Mouse (Mus musculus) liver, embryonic 13.5 days (tissue): ENCODE data around the gene Eid2b. TPM values are rescaled to one million over a fixed set of nuclear protein-coding genes. Genes with fewer than 3 reads are reported as not detected.

Experiments used
- ATAC-seq: fragments of 200-750 bp; cut with Nextera tagmentation; 2 replicates; pipeline ENCODE4 v1.8.0; 2017; ENCODE audit warnings: low read depth, mild to moderate bottlenecking, moderate number of reproducible peaks, moderate library complexity
- DNase-seq: peaks from one replicate; pipeline ENCODE4 v3.0.0; 2022
- H3K27ac ChIP-seq: fragments of 300-500 bp; sonication (generic); 2 replicates; pipeline ENCODE4 v1.5.1; 2015; ENCODE audit warnings: moderate library complexity, mild to moderate bottlenecking, inconsistent platforms
- H3K27me3 ChIP-seq: fragments of 300-500 bp; sonication (generic); 2 replicates; pipeline ENCODE4 v1.6.1; 2015; ENCODE audit warnings: mild to moderate bottlenecking, inconsistent platforms
- H3K36me3 ChIP-seq: fragments of 300-500 bp; sonication (generic); 2 replicates; pipeline ENCODE4 v1.6.1; 2015; ENCODE audit warnings: mild to moderate bottlenecking, inconsistent platforms
- H3K4me1 ChIP-seq: fragments of 300-500 bp; sonication (generic); replicated peaks from 2 replicates; pipeline ENCODE4 v1.6.1; 2015; ENCODE audit warnings: inconsistent platforms
- H3K4me2 ChIP-seq: fragments of 300-500 bp; sonication (generic); 2 replicates; pipeline ENCODE4 v1.6.1; 2015; ENCODE audit warnings: inconsistent platforms, mild to moderate bottlenecking, moderate library complexity
- H3K4me3 ChIP-seq: fragments of 300-500 bp; sonication (generic); replicated peaks from 2 replicates; pipeline ENCODE4 v1.5.1; 2015; ENCODE audit warnings: mild to moderate bottlenecking, inconsistent platforms
- H3K9ac ChIP-seq: fragments of 300-500 bp; sonication (generic); 2 replicates; pipeline ENCODE4 v1.6.1; 2015; ENCODE audit warnings: mild to moderate bottlenecking, inconsistent platforms
- H3K9me3 ChIP-seq: fragments of 300-500 bp; sonication (generic); replicated peaks from 2 replicates; pipeline ENCODE4 v1.6.1; 2016; ENCODE audit warnings: inconsistent platforms
- WGBS: fragments of 180-500 bp; shearing (Covaris S2); methylation state at CpG from one replicate; pipeline ENCODE4 v1.1.7; 2015; ENCODE audit not compliant: insufficient replicate concordance; 5-methylcytosine and 5-hydroxymethylcytosine counted together
- polyA plus RNA-seq: library from polyadenylated mRNA; unstranded; fragments of >200 nt; fragmentation: Nextera tagmentation; extraction: Ambion mirVana; gene quantifications from 2 replicates; pipeline ENCODE4 v1.2.1, GENCODE M21; 2015

Eid2b gene
- polyA plus RNA-seq, 1 experiment from 2014 or later: 2.5 TPM

DNA sequence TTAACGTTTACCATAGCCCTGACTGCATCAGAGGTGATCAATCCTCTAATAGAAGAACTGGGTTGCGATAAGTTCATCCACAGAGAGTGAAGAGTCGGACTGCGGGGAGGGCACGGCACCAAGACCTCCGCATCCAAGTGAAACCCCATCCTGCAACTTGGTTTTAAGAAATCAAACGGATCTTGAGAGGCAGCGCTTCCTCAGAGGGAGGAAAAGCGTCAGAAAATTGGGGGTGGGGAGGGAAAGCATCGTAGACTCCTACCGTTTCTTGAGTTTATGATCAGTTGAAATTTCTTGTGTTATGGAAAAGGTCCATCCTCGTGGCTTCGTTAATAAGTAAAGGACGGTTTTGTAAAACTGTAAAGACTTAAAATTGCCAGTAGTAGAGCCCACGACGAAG lies 9.0 kb upstream of the Eid2b start:
- peak overlapping the region; percentile 73 for H3K9ac ChIP-seq
- no peak overlapping the region for H3K27ac ChIP-seq
- peak overlapping the region; percentile 67 for H3K4me3 ChIP-seq
- no peaks in the 10 kb centered on the region for H3K9me3 ChIP-seq
- ATAC-seq (no peak), DNase-seq (no peak)
- peaks cover 9% of the 10 kb centered on the region for H3K4me1 ChIP-seq
- H3K4me2 ChIP-seq: peak overlapping the region; percentile 74
- WGBS: 25% methylated on average over 16 of the region's 16 CpGs
- H3K27me3 ChIP-seq: peaks cover 32% of the 10 kb centered on the region
- no peaks in the 10 kb centered on the region for H3K36me3 ChIP-seq

- WGBS: 76% methylated on average over 12 of the region's 12 CpGs
- no peak overlapping the region for H3K27ac ChIP-seq
- peaks cover 9% of the 10 kb centered on the region for H3K4me1 ChIP-seq
- no peak for ATAC-seq
- H3K9me3 ChIP-seq: no peaks in the 10 kb centered on the region
- peaks cover 32% of the 10 kb centered on the region for H3K27me3 ChIP-seq
- no peaks in the 10 kb centered on the region for H3K36me3 ChIP-seq
- no peak overlapping the region for H3K4me3 ChIP-seq
- no peak for DNase-seq
- H3K4me2 ChIP-seq: no peak overlapping the region
- no peak overlapping the region for H3K9ac ChIP-seq
These were observed 8.2 kb upstream of the Eid2b start for GRCm38 (mm10) chr7:28269355-28269754.

GRCm38 (mm10) chr7:28271761-28272160 lies 5.8 kb upstream of the Eid2b start:
- peaks cover 24% of the 10 kb centered on the region for H3K27me3 ChIP-seq
- H3K9ac ChIP-seq: no peak overlapping the region
- DNase-seq (no peak), ATAC-seq (no peak)
- no peak overlapping the region for H3K4me2 ChIP-seq
- no peak overlapping the region for H3K27ac ChIP-seq
- no peaks in the 10 kb centered on the region for H3K9me3 ChIP-seq
- no peaks in the 10 kb centered on the region for H3K36me3 ChIP-seq
- H3K4me3 ChIP-seq: no peak overlapping the region
- peaks cover 9% of the 10 kb centered on the region for H3K4me1 ChIP-seq
- WGBS: 58% methylated on average over 3 of the region's 3 CpGs

- no peaks in the 10 kb centered on the region for H3K27me3 ChIP-seq
- H3K4me2 ChIP-seq: no peak overlapping the region
- no peaks in the 10 kb centered on the region for H3K9me3 ChIP-seq
- no peak for ATAC-seq
- no peaks in the 10 kb centered on the region for H3K36me3 ChIP-seq
- DNase-seq: no peak
- H3K27ac ChIP-seq: no peak overlapping the region
- H3K4me1 ChIP-seq: peaks cover 9% of the 10 kb centered on the region
- 49% methylated on average over 8 of the region's 8 CpGs for WGBS
- H3K4me3 ChIP-seq: no peak overlapping the region
- no peak overlapping the region for H3K9ac ChIP-seq
These were observed 313 bp upstream of the Eid2b start for GRCm38 (mm10) chr7:28277237-28277614.

DNA sequence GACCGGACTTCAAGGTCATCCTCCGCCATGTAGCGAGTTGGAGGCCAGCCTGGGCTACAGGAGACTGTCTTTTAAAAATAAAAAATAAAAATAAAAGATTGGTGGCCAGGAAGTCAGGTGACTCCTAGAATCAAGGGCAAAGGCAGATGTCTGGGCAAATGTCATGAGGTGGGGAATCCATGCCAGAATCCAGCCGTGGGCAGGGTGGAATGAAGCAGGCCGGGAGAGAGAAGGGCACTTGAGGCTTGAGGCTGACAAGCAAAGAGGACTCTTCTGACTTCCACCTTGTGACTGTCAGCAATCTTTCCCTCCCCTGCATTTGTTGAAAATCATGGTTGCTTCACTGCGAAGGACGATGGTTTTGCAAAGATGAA lies 727 bp downstream of the Eid2b start:
- no peaks in the 10 kb centered on the region for H3K9me3 ChIP-seq
- WGBS: 93% methylated on average over 7 of the region's 7 CpGs
- H3K27ac ChIP-seq: no peak overlapping the region
- DNase-seq: no peak
- peak overlapping the region; percentile 86 for H3K9ac ChIP-seq
- no peaks in the 10 kb centered on the region for H3K36me3 ChIP-seq
- peak overlapping the region; percentile 92 for H3K4me2 ChIP-seq
- peak overlapping the region; percentile 75 for H3K4me3 ChIP-seq
- ATAC-seq: no peak
- peaks cover 9% of the 10 kb centered on the region for H3K4me1 ChIP-seq
- H3K27me3 ChIP-seq: no peaks in the 10 kb centered on the region

DNA sequence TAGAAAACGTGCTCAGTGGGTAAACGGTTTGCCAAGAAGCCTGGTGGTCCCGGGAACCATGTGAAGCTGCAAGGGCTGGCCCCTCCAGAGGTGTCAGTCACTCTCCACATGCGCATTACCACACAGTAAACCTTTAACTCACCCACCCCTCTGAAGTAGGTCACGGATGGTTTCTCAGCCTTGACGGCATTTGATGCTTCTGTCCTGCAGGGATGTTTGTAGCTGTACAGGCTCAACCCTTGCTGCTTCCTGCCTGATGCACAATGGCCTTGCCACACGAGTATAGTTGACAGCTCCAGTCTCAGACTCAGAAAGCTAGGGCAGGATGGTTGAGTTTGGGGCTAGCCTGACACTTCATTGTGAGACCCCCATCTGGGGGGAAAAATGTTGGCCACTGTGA lies 3.1 kb downstream of the Eid2b start:
- ATAC-seq: no peak
- H3K4me2 ChIP-seq: no peak overlapping the region
- 57% methylated on average over 7 of the region's 7 CpGs for WGBS
- no peak for DNase-seq
- H3K4me3 ChIP-seq: no peak overlapping the region
- no peaks in the 10 kb centered on the region for H3K27me3 ChIP-seq
- H3K9ac ChIP-seq: no peak overlapping the region
- H3K4me1 ChIP-seq: peaks cover 9% of the 10 kb centered on the region
- no peaks in the 10 kb centered on the region for H3K36me3 ChIP-seq
- H3K27ac ChIP-seq: no peak overlapping the region
- H3K9me3 ChIP-seq: no peaks in the 10 kb centered on the region

GRCm38 (mm10) chr7:28290165-28290564 lies 12.6 kb downstream of the Eid2b start:
- 2% methylated on average over 18 of the region's 18 CpGs for WGBS
- Histone ChIP-seq H3K27me3 (peaks cover 81% of the 10 kb centered on the region), H3K4me3 (peak overlapping the region; percentile 18; the same call in 1 of the 2 replicates), H3K4me1 (peaks cover 17% of the 10 kb centered on the region), H3K36me3 (no peaks in the 10 kb centered on the region), H3K9me3 (no peaks in the 10 kb centered on the region), H3K9ac (no peak overlapping the region), H3K27ac (no peak overlapping the region), H3K4me2 (peak overlapping the region; percentile 37)
- ATAC-seq: no peak
- no peak for DNase-seq

DNA sequence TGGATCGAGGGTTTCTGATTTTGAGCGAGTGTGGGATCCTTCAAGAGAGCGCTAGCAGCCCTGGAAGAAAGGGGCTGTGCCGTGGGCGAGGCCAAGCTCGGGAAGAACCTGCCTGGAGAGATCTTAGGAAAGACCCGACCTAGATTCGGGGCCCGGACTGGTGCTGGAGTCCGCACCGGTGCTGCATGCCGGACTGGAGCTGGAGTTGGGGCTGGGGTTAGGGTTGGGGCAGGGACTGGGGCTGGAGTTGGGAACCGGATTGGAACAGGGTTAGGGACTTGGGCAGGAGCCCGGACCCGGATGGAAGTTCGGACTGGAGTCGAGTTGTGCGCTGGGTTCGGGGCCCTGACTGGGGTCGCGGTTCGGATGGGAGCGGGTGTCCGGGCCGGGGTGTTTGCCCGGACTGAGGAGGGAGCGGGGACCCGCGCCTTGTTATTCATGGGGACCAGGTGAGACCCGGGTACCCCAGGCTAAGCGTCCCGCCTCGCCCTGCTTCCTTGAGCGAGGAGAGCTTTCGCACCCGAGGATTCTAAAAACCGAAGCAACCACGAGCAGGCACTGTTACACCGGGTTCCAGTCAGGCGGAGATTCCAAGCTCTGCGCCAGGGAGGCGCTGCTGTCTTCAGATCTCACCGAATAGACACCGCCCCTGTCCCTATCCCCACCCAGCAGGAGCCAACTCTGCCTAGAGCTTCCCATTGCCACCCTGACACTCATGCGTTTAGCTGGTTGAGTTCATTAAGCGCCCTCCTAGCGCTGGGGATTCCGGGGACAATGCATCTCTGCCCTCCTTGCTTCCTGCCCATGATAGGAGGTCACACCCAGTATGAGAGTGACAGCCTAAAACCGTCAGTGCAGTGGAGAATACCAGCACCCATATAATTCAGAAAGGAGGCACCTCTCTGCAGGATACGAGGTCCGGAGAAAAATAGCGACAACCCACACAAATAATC lies 13.4 kb downstream of the Eid2b start, which contains the start of gene Selenov:
TSS of gene Selenov (minus strand) at position 549 of the 953 bp plus-strand sequence.
- Histone ChIP-seq H3K36me3 (no peaks in the 10 kb centered on the region), H3K27ac (no peak within 1 kb of the TSS), H3K4me1 (peaks cover 17% of the 10 kb centered on the region), H3K27me3 (peaks cover 89% of the 10 kb centered on the region), H3K4me3 (peak within 1 kb of the TSS; percentile 18; the same call in 1 of the 2 replicates), H3K4me2 (peak within 1 kb of the TSS; percentile 37), H3K9ac (no peak within 1 kb of the TSS), H3K9me3 (no peaks in the 10 kb centered on the region)
- ATAC-seq (no peak), DNase-seq (no peak)
- 3% methylated on average over 52 of the region's 52 CpGs for WGBS

GRCm38 (mm10) chr7:28294481-28294880 lies 16.9 kb downstream of the Eid2b start:
- WGBS: 3% methylated on average over 50 of the region's 63 CpGs
- Histone ChIP-seq H3K27ac (no peak overlapping the region), H3K9me3 (no peaks in the 10 kb centered on the region), H3K4me2 (peak overlapping the region; percentile 64), H3K4me1 (peaks cover 24% of the 10 kb centered on the region), H3K36me3 (no peaks in the 10 kb centered on the region), H3K4me3 (peak overlapping the region; percentile 50), H3K27me3 (peaks cover 100% of the 10 kb centered on the region), H3K9ac (peak overlapping the region; percentile 17; the same call in 1 of the 2 replicates)
- ATAC-seq: peak; percentile 45; the same call in 1 of the 2 replicates
- DNase-seq: peak; percentile 38

DNA sequence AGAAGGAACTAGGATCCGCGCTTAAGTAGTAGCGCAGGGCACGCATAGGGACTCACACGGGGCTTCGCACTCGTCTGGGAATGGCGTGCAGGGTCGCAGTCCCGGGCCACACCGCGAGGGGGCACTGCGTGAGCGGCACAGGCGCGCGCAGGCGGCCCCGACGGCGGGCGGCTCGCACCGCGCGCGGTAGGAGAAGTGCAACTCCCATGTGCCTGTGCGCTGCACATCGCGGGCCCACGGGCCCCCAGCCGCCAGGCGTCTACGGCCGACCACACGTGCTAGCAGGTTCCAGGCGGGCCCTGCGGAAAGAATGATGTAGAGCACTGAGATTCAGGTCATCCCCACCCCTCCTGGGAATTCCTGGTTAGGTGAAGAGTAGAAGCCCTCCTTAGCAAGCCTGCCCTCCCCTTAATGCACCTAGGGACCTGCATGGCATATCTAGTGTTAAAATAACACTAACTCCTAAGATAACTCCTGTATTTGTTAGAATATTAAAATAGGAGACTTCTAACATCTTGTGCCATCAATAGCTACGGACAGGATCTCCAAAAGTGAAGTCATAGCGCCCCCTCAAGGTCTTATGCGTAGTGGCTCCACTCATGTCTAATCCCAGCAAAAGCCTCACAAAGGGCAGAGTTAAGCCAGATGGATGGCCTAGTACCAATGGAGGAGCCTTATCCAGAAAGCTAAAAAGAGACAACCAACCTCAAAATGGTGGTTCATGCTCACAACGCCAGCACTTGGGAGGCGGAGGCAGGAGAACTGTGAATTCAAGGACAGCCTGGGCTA lies 21.5 kb downstream of the Eid2b start:
- DNase-seq (no peak), ATAC-seq (no peak)
- Histone ChIP-seq H3K9ac (no peak overlapping the region), H3K4me2 (peak overlapping the region; percentile 39), H3K27me3 (peaks cover 93% of the 10 kb centered on the region), H3K4me1 (peaks cover 27% of the 10 kb centered on the region), H3K27ac (no peak overlapping the region), H3K4me3 (no peak overlapping the region), H3K36me3 (no peaks in the 10 kb centered on the region), H3K9me3 (no peaks in the 10 kb centered on the region)
- WGBS: 32% methylated on average over 43 of the region's 43 CpGs
